Mouse (Mus musculus) erythroblast, adult 5-6 weeks (primary cell): ENCODE results near the gene Hps4. TPM values are rescaled to one million over a fixed set of nuclear protein-coding genes. Genes with fewer than 3 reads are reported as not detected.
"Not testable (repeated sequence)": the region's sequence is repeated elsewhere in the genome, so short reads cannot be mapped to it uniquely, and the experiment has no call there.

Source experiments
- ATAC-seq: replicated peaks from 2 replicates; pipeline ENCODE4 v1.8.0; 2016; ENCODE audit warnings: moderate number of reproducible peaks, mild to moderate bottlenecking, moderate TSS enrichment, inconsistent platforms; ENCODE audit not compliant: poor library complexity, low FRiP score, severe bottlenecking
- total RNA-seq, 2 experiments: library from RNA; stranded (forward) in 1 of 2; stranded (reverse) in 1 of 2; fragments of 150-400 nt in 1 of 2; fragments of 200-764, 138-1000 nt in 1 of 2; gene quantifications; 2 replicates each; pipeline versions ENCODE4 v1.2.3 to v1.2.4; 2015 to 2017; ENCODE audit warnings: low replicate concordance in 2 of 2

The Hps4 gene
- total RNA-seq (2015; ENCODE audit: low replicate concordance): 3.5 TPM in 1 of 2 replicates, not detected in the other
- total RNA-seq (2017; ENCODE audit: low replicate concordance): 1.5 and 5.0 TPM in 2 replicates

- peak; percentile 61 for ATAC-seq
Observed at GRCm38 (mm10) chr5:112342463-112343204, at the start of gene Hps4, which contains the start of gene Srrd. Hps4 (plus strand) TSS chr5:112343083. Srrd (minus strand) TSS chr5:112343040.

- ATAC-seq: no peak
Observed at GRCm38 (mm10) chr5:112293800-112294199, 49.1 kb upstream of the Hps4 start.

- no peak for ATAC-seq
Observed at GRCm38 (mm10) chr5:112294696-112295095, 48.2 kb upstream of the Hps4 start.

DNA sequence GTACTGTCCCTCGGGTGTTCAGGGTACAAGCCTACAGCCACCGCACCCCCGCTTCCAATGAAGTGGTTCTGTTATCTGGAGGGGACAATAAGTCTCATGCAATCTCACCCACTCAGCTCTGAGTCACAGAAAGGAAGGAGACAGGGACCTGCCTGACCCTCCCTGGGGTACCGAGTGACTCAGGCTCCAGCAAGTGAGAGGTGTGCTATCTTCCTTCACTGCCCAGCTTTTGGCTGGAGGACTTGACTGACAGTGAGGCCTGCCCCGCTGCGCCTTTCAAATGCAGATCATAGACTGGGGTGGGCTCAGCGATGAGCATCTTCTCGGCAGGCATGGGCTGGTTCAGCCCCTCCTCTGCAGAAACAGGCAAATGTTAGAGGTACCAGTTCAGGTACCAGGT lies 47.7 kb upstream of the Hps4 start:
- ATAC-seq: no peak

DNA sequence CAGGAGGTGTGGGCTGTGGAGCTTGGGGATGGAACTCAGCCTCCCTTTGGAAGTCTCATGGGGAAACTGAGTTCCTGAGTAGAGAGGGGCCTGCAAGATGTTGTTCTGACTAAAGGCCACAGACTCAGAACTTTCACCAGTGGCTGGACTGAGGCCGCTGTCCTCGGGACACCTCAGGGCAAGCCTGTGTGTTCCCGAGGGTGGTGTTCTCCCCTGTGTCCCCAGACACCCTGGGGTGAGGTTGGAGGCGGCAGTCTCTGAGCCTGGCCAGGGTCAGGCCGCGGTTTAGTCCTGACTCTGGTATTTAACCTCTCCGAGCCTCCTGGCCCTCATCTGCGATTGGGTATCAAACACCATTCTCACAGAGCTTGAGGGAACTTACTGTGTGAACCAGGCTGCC lies 47.3 kb upstream of the Hps4 start:
- no peak for ATAC-seq

GRCm38 (mm10) chr5:112296404-112297181 lies 46.3 kb upstream of the Hps4 start:
- 0 out of 2 replicates have a peak, but pooled peaks have one; percentile 27 for ATAC-seq

DNA sequence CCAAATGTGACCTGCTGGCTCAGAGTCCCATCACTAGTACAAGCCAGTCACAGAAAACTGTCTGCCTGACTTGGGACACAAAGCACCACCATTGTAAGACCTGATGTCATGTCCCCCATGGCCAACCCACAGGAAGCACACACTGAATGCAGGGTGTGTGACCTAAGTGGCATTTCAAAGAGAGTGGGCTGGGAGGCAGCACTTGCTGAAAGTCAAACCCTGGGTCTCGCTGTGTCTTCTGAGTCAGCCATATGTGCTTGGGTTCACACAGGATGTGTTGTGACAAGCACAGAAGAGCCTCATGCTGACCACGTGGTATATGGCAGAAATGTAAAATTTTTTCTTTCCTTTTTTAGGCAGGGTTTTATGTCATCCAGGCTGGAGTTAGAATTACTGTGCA lies 45.6 kb upstream of the Hps4 start:
- ATAC-seq: no peak

GRCm38 (mm10) chr5:112298226-112298988 lies 44.5 kb upstream of the Hps4 start:
- no peak for ATAC-seq

DNA sequence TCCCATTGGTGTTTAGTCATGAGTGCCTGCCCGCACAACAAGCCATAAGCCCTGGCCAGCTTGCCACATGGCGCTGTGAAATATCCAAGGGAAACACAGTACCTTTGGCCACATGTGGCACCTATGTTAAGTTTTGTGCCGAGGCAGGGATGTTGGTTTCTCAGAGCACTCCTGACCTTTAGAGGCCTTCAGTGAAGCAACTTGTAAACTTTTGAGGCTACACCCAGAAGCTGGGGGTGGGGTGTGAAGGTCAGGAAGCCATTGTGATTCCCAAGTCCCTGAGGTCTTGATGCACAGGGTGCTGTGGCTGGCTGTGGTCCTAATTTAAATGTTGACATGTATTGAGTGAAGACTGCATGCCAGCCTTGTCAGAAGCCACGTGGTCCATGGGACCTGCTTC lies 43.5 kb upstream of the Hps4 start:
- ATAC-seq: no peak

GRCm38 (mm10) chr5:112300112-112300511 lies 42.8 kb upstream of the Hps4 start:
- ATAC-seq: no peak

- no peak for ATAC-seq
Observed at GRCm38 (mm10) chr5:112300721-112301308, 42.1 kb upstream of the Hps4 start.

DNA sequence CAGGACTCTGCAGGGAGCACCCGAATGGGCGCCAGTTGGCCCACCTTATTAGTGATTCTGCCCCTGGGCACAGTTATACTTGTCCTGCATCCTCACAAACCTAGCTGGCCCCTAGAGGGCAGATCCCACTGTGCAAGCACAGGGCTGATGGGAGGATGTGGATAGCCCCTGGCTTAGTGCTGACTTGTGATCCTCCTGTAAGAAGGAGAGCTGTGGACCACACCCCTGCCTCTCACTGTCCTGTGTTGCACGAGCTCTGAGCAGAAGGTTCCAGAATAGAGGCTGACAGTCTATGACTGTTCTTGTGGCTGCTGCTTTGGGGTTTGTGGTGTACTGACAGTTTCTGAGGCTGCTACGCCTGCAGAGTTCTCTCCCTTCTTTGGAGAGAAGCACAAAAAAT lies 41.2 kb upstream of the Hps4 start:
- ATAC-seq: no peak

DNA sequence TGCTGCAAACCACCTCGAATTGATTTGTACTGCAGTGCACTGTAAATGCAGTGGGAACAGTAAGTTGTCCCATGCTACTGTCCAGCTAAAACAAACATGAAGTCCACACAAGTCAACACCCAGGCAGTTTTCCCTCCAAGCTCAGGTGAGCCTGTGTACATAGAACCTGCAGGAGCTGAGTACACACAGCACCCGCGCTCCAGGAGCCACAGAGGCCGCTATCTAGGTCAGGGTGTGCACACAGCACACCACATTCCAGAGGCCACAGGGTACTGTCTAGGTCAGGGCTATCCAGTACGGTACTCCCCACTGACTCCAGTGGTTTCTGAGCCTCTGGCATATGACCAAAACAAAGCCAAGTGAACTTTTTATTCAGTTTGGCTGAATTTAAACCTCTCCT lies 40.6 kb upstream of the Hps4 start:
- no peak for ATAC-seq

DNA sequence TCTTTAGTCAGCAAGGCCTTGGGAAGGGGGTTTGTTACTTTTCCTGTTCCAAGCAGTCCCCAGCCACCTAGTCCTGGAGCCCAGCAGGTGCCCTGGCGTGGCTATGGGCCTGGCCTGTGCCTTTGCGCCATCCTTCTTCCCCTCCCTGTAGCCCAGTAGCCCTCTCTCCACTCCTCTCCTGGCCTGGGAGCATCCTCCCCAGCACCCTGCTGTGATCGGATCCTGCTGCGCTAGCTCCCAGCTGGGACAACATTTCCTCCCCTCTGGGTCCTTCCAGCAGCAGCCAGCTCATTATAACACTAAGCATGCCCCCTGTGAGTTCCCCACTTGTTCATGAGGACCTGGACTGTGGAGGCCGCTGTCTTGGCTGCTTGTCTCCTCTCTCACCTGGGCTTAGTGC lies 37.0 kb upstream of the Hps4 start:
- no peak for ATAC-seq

GRCm38 (mm10) chr5:112313222-112313885 lies 29.5 kb upstream of the Hps4 start:
- no peak for ATAC-seq

- no peak for ATAC-seq
Observed at GRCm38 (mm10) chr5:112316468-112316867, 26.4 kb upstream of the Hps4 start.

DNA sequence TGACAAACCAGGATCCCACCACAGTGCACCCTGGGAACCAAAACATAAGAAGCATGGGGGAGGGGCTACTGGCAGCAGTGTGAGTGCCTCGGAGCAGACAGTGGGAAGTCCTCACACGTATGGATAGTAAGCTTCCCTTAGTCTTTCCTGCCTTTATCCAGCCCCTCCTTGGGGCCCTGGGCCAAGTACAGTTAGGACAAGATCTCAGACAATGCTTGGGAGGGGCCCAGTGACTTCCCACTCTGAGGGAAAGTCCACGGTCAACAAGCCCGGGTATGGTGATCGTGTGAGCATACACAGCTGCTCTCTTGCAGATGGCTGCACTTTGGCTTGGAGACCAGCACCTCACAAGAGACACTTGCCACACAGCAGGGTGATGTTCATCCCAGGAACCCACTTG lies 25.6 kb upstream of the Hps4 start:
- ATAC-seq: no peak

DNA sequence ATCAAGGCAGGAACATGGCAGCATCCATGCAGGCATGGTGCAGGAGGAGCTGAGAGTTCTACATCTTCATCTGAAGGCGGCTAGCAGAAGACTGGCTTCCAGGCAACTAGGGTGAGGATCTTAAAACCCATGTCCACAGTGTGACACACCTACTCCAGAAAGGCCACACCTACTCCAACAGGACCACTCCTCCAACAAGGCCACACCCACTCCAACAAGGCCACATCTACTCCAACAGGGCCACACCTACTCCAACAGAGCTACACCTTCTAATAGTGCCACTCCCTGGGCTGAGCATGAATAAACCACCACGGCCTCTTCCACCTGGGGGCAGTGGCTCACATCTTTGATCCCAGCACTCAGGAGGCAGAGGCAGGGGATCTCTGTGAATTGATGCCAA lies 23.5 kb upstream of the Hps4 start:
- ATAC-seq: not testable (repeated sequence)

GRCm38 (mm10) chr5:112320379-112320778 lies 22.5 kb upstream of the Hps4 start:
- no peak for ATAC-seq
